ENCODE assay signal across 8 mouse cellular contexts in the genomic region with DNA sequence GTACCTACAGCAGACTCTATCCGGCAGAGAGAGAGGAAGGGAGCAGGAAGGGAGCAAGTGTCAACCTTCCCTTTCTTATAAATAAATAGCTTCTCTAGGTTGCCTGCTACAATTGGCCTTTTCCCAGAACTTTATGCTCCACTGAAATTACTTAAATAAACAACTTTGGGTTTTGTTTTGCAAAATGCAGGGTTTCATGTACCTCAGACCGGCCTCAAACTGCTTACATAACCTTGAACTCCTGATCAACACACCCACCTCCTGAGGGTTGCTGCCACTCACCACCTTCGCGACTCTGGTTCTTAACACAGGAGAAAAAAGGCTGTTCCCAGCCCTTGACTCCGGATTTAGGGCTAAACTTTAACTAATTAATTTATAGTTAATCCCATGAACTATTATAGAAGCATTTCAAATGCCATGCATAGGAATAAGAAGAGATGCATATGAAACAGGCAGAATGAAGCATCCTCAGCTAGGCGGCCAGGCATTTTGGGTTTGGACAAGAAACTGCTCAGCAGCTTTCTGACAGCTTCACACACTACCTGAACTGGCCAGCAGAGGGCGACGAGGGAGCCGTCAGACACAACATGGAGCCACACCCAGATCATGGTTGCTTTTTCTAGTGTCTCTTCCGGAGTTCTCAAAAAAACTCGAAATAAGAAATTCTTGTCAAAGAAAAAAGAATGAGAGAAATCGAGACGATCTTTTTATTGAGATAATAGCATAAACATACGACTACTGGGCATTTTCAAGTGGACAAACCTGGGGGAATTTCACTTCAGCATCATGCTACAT. TPM values are rescaled to one million over a fixed set of nuclear protein-coding genes. Genes with fewer than 3 reads are reported as not detected.
DNase-seq lines count a peak whose midpoint lies in the region; ATAC-seq and TF ChIP-seq lines count a peak whose summit lies in the region.

No protein-coding gene starts in this region.

- peak; percentile 94 for DNase-seq in A20 (ENCODE audit: low read depth, low spot score)
- DNase-seq in kidney, postnatal 10 days: peak; percentile 92
- DNase-seq in liver, embryonic 14.5 days (ENCODE audit: low read depth in 3 of 3, low spot score in 3 of 3): peak; percentile 82 to 86 (median 83)
- DNase-seq in neural tube, embryonic 10.5 days (ENCODE audit: extremely low spot score, low spot score): peak; percentile 71

- TF ChIP-seq POLR2A in bone marrow, adult 2 months (IDR thresholded peaks at IDR 0.05; ENCODE audit: borderline replicate concordance, control insufficient read depth, low read depth, low read length): no peak

- peak; percentile 48 for TF ChIP-seq EP300 in liver, embryonic 14.5 days (IDR thresholded peaks at IDR 0.05; ENCODE audit: low read depth)

- no peak overlapping the region for H3K4me3 ChIP-seq in bone marrow, adult 2 months (replicated peaks; ENCODE audit: control insufficient read depth, low read depth, low read length)
- no peak overlapping the region for H3K4me3 ChIP-seq in heart, embryonic 12.5 days
- 0 out of 4 replicates have a peak overlapping the region, but pooled peaks of 1 of the 2 experiments have one; percentile 16 for H3K4me3 ChIP-seq in liver, embryonic 14.5 days (ENCODE audit: insufficient read depth in 1 of 2, low read depth in 2 of 2, low read length in 2 of 2)
- H3K4me3 ChIP-seq in stomach, embryonic 14.5 days (ENCODE audit: low read depth, low read length): no peak overlapping the region

- peak; percentile 93 for TF ChIP-seq CTCF in bone marrow, adult 2 months (IDR thresholded peaks at IDR 0.05; ENCODE audit: control insufficient read depth, insufficient read depth, low read length)
- TF ChIP-seq CTCF in liver, embryonic 14.5 days (IDR thresholded peaks at IDR 0.05; ENCODE audit: low read depth): peak; percentile 98

- 38% methylated on average over 14 of the region's 14 CpGs for WGBS in bone marrow, adult 2 months
- WGBS in heart, embryonic 12.5 days: 56% methylated on average over 14 of the region's 14 CpGs
- WGBS in liver, embryonic 14.5 days (ENCODE audit: insufficient replicate concordance): 35% methylated on average over 14 of the region's 14 CpGs
- 57% methylated on average over 14 of the region's 14 CpGs for WGBS in stomach, embryonic 14.5 days

- no peaks in the 10 kb centered on the region for H3K27me3 ChIP-seq in heart, embryonic 12.5 days (replicated peaks)
- no peaks in the 10 kb centered on the region for H3K27me3 ChIP-seq in liver, embryonic 14.5 days (ENCODE audit: control insufficient read depth, insufficient read depth, low read length)
- no peaks in the 10 kb centered on the region for H3K27me3 ChIP-seq in stomach, embryonic 14.5 days (ENCODE audit: control insufficient read depth, insufficient read depth, low read length)

- H3K9ac ChIP-seq in heart, embryonic 12.5 days: no peak overlapping the region
- peak overlapping the region; percentile 53 for H3K9ac ChIP-seq in liver, embryonic 14.5 days (replicated peaks)
- H3K9ac ChIP-seq in stomach, embryonic 14.5 days (replicated peaks; ENCODE audit: low read depth, low read length): no peak overlapping the region

- H3K9me3 ChIP-seq in heart, embryonic 12.5 days (replicated peaks): no peaks in the 10 kb centered on the region
- no peaks in the 10 kb centered on the region for H3K9me3 ChIP-seq in liver, embryonic 14.5 days (ENCODE audit: control insufficient read depth, low read length)
- H3K9me3 ChIP-seq in stomach, embryonic 14.5 days (ENCODE audit: control insufficient read depth, low read depth, low read length): peaks cover 3% of the 10 kb centered on the region; the same call in 1 of the 2 replicates

- H3K36me3 ChIP-seq in heart, embryonic 12.5 days: no peaks in the 10 kb centered on the region
- H3K36me3 ChIP-seq in liver, embryonic 14.5 days (replicated peaks; ENCODE audit: control insufficient read depth, insufficient read depth, low read depth): no peaks in the 10 kb centered on the region
- no peaks in the 10 kb centered on the region for H3K36me3 ChIP-seq in stomach, embryonic 14.5 days (ENCODE audit: control insufficient read depth, insufficient read depth, low read length)

- H3K27ac ChIP-seq in bone marrow, adult 2 months (ENCODE audit: control insufficient read depth, insufficient read depth, low read depth, low read length, poor library complexity): peak overlapping the region; percentile 83; the same call in 1 of the 2 replicates
- peak overlapping the region; percentile 94 for H3K27ac ChIP-seq in heart, embryonic 12.5 days (ENCODE audit: poor library complexity, severe bottlenecking)
- peak overlapping the region; percentile 98 for H3K27ac ChIP-seq in liver, embryonic 14.5 days
- peak overlapping the region; percentile 93 for H3K27ac ChIP-seq in stomach, embryonic 14.5 days (ENCODE audit: low read length)

- ATAC-seq in erythroblast, adult 5-6 weeks (replicated peaks; ENCODE audit: low FRiP score, poor library complexity, severe bottlenecking): peak; percentile 63
- ATAC-seq in heart, embryonic 12.5 days (ENCODE audit: insufficient number of reproducible peaks, low FRiP score): no peak
- no peak for ATAC-seq in liver, embryonic 14.5 days (ENCODE audit: insufficient read depth)
- ATAC-seq in stomach, embryonic 14.5 days (ENCODE audit: insufficient number of reproducible peaks, insufficient read depth, low FRiP score, low read depth): no peak

- H3K4me2 ChIP-seq in heart, embryonic 12.5 days: no peak overlapping the region
- H3K4me2 ChIP-seq in liver, embryonic 14.5 days (ENCODE audit: low read depth): peak overlapping the region; percentile 61
- no peak overlapping the region for H3K4me2 ChIP-seq in stomach, embryonic 14.5 days (replicated peaks; ENCODE audit: low read depth, low read length)

- H3K4me1 ChIP-seq in bone marrow, adult 2 months (ENCODE audit: control insufficient read depth, insufficient read depth, low read length): peaks cover 15% of the 10 kb centered on the region
- peaks cover 38% of the 10 kb centered on the region for H3K4me1 ChIP-seq in heart, embryonic 12.5 days (replicated peaks)
- H3K4me1 ChIP-seq in liver, embryonic 14.5 days (replicated peaks; ENCODE audit: control insufficient read depth in 2 of 2, insufficient read depth in 2 of 2, low read length in 1 of 2): peaks cover 52 to 68% of the 10 kb centered on the region in 2 experiments
- peaks cover 34% of the 10 kb centered on the region for H3K4me1 ChIP-seq in stomach, embryonic 14.5 days (ENCODE audit: control insufficient read depth, insufficient read depth, low read length)

RNA-seq across cellular contexts. Expression of gene Atf7ip, which starts 38.8 kb away (rescaled TPM):
- polyA plus RNA-seq in bone marrow, adult 2 months (2011; ENCODE audit: insufficient read depth, insufficient read length, low replicate concordance, missing spikeins): 39.2 and 53.1 TPM in 2 replicates
- total RNA-seq in erythroblast, adult 5-6 weeks (2015; ENCODE audit: low replicate concordance): 153 and 185 TPM in 2 replicates
- total RNA-seq in erythroblast, adult 5-6 weeks (2017; ENCODE audit: low replicate concordance): 205 and 233 TPM in 2 replicates
- 51.0 and 51.5 TPM in 2 replicates for polyA plus RNA-seq in heart, embryonic 12.5 days (2016; fragmentation: Nextera tagmentation; extraction: Ambion mirVana)
- 5.8 and 7.2 TPM in 2 replicates for polyA plus RNA-seq in liver, embryonic 14.5 days (2012; rRNA removed)
- polyA plus RNA-seq in liver, embryonic 14.5 days (2014; fragmentation: Nextera tagmentation; extraction: Ambion mirVana): 14.2 TPM in 2 replicates
- 49.9 and 59.3 TPM in 2 replicates for polyA plus RNA-seq in stomach, embryonic 14.5 days (2014; fragmentation: Nextera tagmentation; extraction: Ambion mirVana)

RNA-seq across cellular contexts. Expression of gene E330021D16Rik, which starts 51.8 kb away (rescaled TPM):
- polyA plus RNA-seq in bone marrow, adult 2 months (2011; ENCODE audit: insufficient read depth, insufficient read length, low replicate concordance, missing spikeins): not detected in 2 replicates
- total RNA-seq in erythroblast, adult 5-6 weeks (2015; ENCODE audit: low replicate concordance): not detected in 2 replicates
- not detected in 2 replicates for total RNA-seq in erythroblast, adult 5-6 weeks (2017; ENCODE audit: low replicate concordance)
- not detected in 2 replicates for polyA plus RNA-seq in heart, embryonic 12.5 days (2016; fragmentation: Nextera tagmentation; extraction: Ambion mirVana)
- 0.08 and 0.09 TPM in 2 replicates for polyA plus RNA-seq in liver, embryonic 14.5 days (2012; rRNA removed)
- polyA plus RNA-seq in liver, embryonic 14.5 days (2014; fragmentation: Nextera tagmentation; extraction: Ambion mirVana): 0.19 and 0.34 TPM in 2 replicates
- 0.36 TPM in 2 replicates for polyA plus RNA-seq in stomach, embryonic 14.5 days (2014; fragmentation: Nextera tagmentation; extraction: Ambion mirVana)
